Mouse (Mus musculus): Measurements from ENCODE around the gene Hoxa11. TPM values are rescaled to one million over a fixed set of nuclear protein-coding genes. Genes with fewer than 3 reads are reported as not detected.

Gene Hoxa11
- polyA plus RNA-seq, 1 experiment from 2014 or later = not detected

DNA sequence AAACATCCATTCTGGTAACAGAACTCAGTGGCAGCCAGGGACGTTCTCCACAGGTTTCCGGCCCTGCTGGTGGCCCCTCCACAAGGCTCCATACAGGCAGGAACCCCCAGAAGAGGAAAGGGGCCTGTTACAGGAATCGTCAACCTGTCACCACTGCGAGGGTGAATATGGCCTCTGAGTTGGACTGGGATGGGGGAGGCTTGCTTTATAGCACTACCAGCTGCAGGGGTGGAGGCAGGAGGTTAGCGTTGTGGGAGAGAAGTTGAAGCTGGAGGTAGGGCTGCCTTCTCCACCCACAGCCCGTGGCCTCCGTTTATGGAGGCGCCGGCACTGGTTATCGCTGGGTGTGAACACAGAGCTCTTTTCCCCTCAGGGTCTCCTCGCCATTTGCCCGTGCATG, 35.5 kb upstream of the Hoxa11 start:
- no peak for ATAC-seq (ENCODE audit: low FRiP score, low TSS enrichment)
- H3K4me2 ChIP-seq (replicated peaks; ENCODE audit: low read depth) = no peak overlapping the region
- TF ChIP-seq CTCF (IDR thresholded peaks at IDR 0.05; ENCODE audit: low read depth) (no peak), EP300 (optimal IDR thresholded peaks at IDR 0.05) (no peak)
- no peak overlapping the region for H3K9ac ChIP-seq (ENCODE audit: low read length)
- H3K27ac ChIP-seq (replicated peaks) = no peak overlapping the region
- no peak overlapping the region for H3K4me3 ChIP-seq (ENCODE audit: low read depth, low read length)
- 61% methylated on average over 12 of the region's 12 CpGs for WGBS
- H3K4me1 ChIP-seq (replicated peaks; ENCODE audit: control insufficient read depth, insufficient read depth) = no peaks in the 10 kb centered on the region
- peaks cover 7% of the 10 kb centered on the region; the same call in 1 of the 2 replicates for H3K27me3 ChIP-seq (ENCODE audit: control insufficient read depth, insufficient read depth, low read length)
- H3K9me3 ChIP-seq (ENCODE audit: control insufficient read depth, low read length) = no peaks in the 10 kb centered on the region
- DNase-seq (ENCODE audit: low spot score) = no peak
- H3K36me3 ChIP-seq (ENCODE audit: control insufficient read depth, insufficient read depth, low read length) = no peaks in the 10 kb centered on the region

DNA sequence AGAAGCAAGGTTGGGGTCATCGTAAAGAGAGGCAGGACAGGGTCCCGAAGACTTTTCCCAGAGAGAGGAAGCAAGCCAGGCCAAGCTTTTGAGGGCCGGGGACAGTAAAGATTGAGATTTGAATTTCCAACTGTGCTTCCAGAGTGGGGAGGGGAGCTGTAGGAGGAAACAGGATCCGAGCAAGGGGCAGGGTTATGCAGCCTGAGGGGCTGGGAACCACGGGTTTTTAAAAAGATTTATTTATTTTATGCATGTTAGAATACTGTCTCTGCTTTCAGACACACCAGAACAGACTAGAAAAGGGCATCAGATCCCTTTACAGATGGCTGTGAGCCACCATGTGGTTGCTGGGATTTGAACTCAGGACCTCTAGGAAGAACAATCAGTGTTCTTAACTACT, 31.3 kb upstream of the Hoxa11 start:
- no peak for DNase-seq (ENCODE audit: low spot score)
- Histone ChIP-seq H3K4me2 (replicated peaks; ENCODE audit: low read depth) (no peak overlapping the region), H3K27me3 (ENCODE audit: control insufficient read depth, insufficient read depth, low read length) (peaks cover 24% of the 10 kb centered on the region), H3K36me3 (ENCODE audit: control insufficient read depth, insufficient read depth, low read length) (no peaks in the 10 kb centered on the region), H3K4me1 (replicated peaks; ENCODE audit: control insufficient read depth, insufficient read depth) (no peaks in the 10 kb centered on the region), H3K27ac (replicated peaks) (no peak overlapping the region), H3K9me3 (ENCODE audit: control insufficient read depth, low read length) (no peaks in the 10 kb centered on the region), H3K4me3 (ENCODE audit: low read depth, low read length) (no peak overlapping the region), H3K9ac (ENCODE audit: low read length) (no peak overlapping the region)
- WGBS = 14% methylated on average over 5 of the region's 5 CpGs
- TF ChIP-seq CTCF (IDR thresholded peaks at IDR 0.05; ENCODE audit: low read depth) (no peak), EP300 (optimal IDR thresholded peaks at IDR 0.05) (no peak)
- no peak for ATAC-seq (ENCODE audit: low FRiP score, low TSS enrichment)

DNA sequence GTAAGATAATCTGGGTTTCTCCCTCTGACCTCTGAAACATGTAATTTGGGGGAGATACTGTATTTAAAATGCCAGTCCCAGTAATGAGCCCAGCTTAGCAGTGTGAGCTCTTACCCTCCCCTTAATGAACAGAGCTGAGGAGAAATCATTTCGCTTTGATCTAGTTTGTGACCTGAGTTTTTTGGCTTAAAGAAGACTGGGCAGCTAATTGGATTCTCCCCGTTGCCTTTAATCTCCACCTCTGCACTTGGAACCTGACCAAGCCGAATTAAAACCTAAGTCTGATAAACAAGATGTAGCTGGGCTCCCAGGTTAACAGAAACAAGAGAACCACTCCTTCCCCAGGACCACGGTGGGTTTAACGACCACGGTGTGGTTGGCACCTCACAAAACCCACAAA, 30.8 kb upstream of the Hoxa11 start:
- Histone ChIP-seq H3K4me2 (replicated peaks; ENCODE audit: low read depth) (no peak overlapping the region), H3K27me3 (ENCODE audit: control insufficient read depth, insufficient read depth, low read length) (peaks cover 27% of the 10 kb centered on the region), H3K4me3 (ENCODE audit: low read depth, low read length) (no peak overlapping the region), H3K9ac (ENCODE audit: low read length) (no peak overlapping the region), H3K9me3 (ENCODE audit: control insufficient read depth, low read length) (no peaks in the 10 kb centered on the region), H3K4me1 (replicated peaks; ENCODE audit: control insufficient read depth, insufficient read depth) (no peaks in the 10 kb centered on the region), H3K36me3 (ENCODE audit: control insufficient read depth, insufficient read depth, low read length) (no peaks in the 10 kb centered on the region), H3K27ac (replicated peaks) (no peak overlapping the region)
- DNase-seq (ENCODE audit: low spot score) (no peak), ATAC-seq (ENCODE audit: low FRiP score, low TSS enrichment) (no peak)
- WGBS = 2% methylated on average over 6 of the region's 6 CpGs
- no peak for TF ChIP-seq CTCF (IDR thresholded peaks at IDR 0.05; ENCODE audit: low read depth)
- no peak for TF ChIP-seq EP300 (optimal IDR thresholded peaks at IDR 0.05)

DNA sequence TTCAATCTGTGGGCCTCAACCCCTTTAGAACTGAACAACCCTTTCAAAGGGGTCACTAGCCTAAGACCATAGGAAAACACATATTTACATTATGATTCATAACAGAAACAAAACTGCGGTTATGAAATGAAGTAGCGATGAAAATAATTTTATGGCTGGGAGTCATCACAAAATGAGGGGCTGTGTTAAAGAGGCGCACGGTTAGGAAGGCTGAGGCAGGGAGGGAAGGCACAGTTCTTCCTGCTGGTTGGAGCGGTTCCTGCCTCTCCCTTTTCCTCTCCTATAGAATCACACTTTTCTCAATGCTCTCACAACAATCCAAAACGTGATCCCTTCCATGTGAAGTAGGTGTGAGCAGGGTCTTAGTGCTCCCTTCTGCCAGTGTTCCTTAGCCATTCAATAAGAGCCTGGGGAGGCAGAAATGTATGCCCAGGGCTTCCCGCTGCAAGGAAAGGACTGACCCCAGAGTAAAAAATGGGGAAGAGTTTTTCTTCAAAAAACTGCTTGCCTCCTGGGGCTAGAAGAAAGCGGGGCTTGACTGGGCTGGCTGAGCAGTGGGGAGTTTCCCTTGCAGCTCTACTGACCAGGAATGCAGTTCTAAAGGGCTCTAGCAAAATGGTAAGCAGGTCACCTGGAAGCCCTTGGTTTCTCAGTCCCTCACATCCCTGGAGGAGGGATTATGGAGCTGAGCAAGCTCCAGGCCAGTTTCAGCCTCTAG, 30.1 kb upstream of the Hoxa11 start:
- no peak overlapping the region for H3K4me3 ChIP-seq (ENCODE audit: low read depth, low read length)
- H3K27me3 ChIP-seq (ENCODE audit: control insufficient read depth, insufficient read depth, low read length) = peaks cover 29% of the 10 kb centered on the region
- no peaks in the 10 kb centered on the region for H3K36me3 ChIP-seq (ENCODE audit: control insufficient read depth, insufficient read depth, low read length)
- no peak for TF ChIP-seq EP300 (optimal IDR thresholded peaks at IDR 0.05)
- TF ChIP-seq CTCF (IDR thresholded peaks at IDR 0.05; ENCODE audit: low read depth) = no peak
- no peak overlapping the region for H3K9ac ChIP-seq (ENCODE audit: low read length)
- H3K4me1 ChIP-seq (replicated peaks; ENCODE audit: control insufficient read depth, insufficient read depth) = no peaks in the 10 kb centered on the region
- H3K4me2 ChIP-seq (replicated peaks; ENCODE audit: low read depth) = no peak overlapping the region
- no peak for ATAC-seq (ENCODE audit: low FRiP score, low TSS enrichment)
- 10% methylated on average over 8 of the region's 8 CpGs for WGBS
- H3K9me3 ChIP-seq (ENCODE audit: control insufficient read depth, low read length) = no peaks in the 10 kb centered on the region
- no peak overlapping the region for H3K27ac ChIP-seq (replicated peaks)
- DNase-seq (ENCODE audit: low spot score) = no peak

DNA sequence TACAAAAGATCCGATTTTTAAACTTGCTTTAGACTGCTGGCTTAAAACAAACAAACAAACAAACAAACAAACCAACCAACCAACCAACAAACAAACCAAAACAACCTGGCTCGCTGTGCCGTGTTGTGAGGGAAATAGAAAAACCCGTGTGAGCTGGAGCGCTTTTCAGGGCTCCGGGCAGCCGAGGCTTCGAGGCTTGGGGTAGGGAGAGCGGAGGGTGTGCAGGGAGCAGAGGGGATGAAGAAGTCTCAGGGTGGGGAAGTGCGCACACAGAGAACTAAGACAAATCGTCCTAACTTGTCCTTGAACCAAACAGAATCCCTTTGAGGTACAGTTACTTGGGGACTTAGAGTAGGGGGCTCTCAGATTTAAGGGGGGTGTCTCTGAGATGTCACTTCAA, 29.0 kb upstream of the Hoxa11 start:
- ATAC-seq (ENCODE audit: low FRiP score, low TSS enrichment) = no peak
- Histone ChIP-seq H3K27ac (replicated peaks) (no peak overlapping the region), H3K4me3 (ENCODE audit: low read depth, low read length) (no peak overlapping the region), H3K36me3 (ENCODE audit: control insufficient read depth, insufficient read depth, low read length) (no peaks in the 10 kb centered on the region), H3K9me3 (ENCODE audit: control insufficient read depth, low read length) (no peaks in the 10 kb centered on the region), H3K4me1 (replicated peaks; ENCODE audit: control insufficient read depth, insufficient read depth) (no peaks in the 10 kb centered on the region), H3K27me3 (ENCODE audit: control insufficient read depth, insufficient read depth, low read length) (peaks cover 39% of the 10 kb centered on the region), H3K4me2 (replicated peaks; ENCODE audit: low read depth) (no peak overlapping the region), H3K9ac (ENCODE audit: low read length) (no peak overlapping the region)
- no peak for DNase-seq (ENCODE audit: low spot score)
- TF ChIP-seq EP300 (optimal IDR thresholded peaks at IDR 0.05) (no peak), CTCF (IDR thresholded peaks at IDR 0.05; ENCODE audit: low read depth) (no peak)
- WGBS = 6% methylated on average over 11 of the region's 11 CpGs

DNA sequence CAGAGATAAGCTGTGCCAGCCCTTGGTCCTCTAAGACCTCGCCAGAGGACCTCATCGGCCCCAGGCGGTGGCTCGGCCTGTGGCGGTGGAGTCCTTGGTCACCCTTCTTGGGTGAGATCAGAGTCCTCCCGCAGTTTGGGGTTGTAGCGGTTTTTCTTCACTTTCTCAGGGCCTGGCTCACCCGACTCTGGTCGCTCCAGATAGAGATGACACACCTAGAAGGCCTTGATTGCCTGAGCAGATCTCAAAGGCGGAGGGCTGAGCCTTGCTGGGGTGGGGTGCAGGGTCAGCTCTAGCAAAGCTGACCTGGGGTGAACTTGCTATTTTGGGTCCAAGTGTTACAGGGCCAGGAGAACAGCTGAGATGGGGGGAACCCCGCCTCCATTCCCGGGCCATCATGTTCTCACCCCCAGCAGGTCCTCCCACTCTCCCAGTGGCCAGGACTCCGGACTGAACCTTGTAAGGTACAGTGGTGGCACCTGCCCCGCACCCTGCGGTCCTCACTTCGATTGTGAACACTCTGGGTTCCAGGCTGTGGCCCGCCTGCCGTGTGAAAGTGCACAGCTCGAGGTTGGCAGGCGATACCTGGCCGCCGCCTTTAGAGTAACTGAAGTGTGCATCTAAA, 28.2 kb upstream of the Hoxa11 start:
- H3K9me3 ChIP-seq (ENCODE audit: control insufficient read depth, low read length) = no peaks in the 10 kb centered on the region
- TF ChIP-seq CTCF (IDR thresholded peaks at IDR 0.05; ENCODE audit: low read depth) = no peak
- no peak for TF ChIP-seq EP300 (optimal IDR thresholded peaks at IDR 0.05)
- H3K27ac ChIP-seq (replicated peaks) = no peak overlapping the region
- WGBS = 5% methylated on average over 22 of the region's 22 CpGs
- H3K4me1 ChIP-seq (replicated peaks; ENCODE audit: control insufficient read depth, insufficient read depth) = no peaks in the 10 kb centered on the region
- no peaks in the 10 kb centered on the region for H3K36me3 ChIP-seq (ENCODE audit: control insufficient read depth, insufficient read depth, low read length)
- DNase-seq (ENCODE audit: low spot score) (no peak), ATAC-seq (ENCODE audit: low FRiP score, low TSS enrichment) (no peak)
- H3K4me2 ChIP-seq (replicated peaks; ENCODE audit: low read depth) = no peak overlapping the region
- no peak overlapping the region for H3K9ac ChIP-seq (ENCODE audit: low read length)
- no peak overlapping the region for H3K4me3 ChIP-seq (ENCODE audit: low read depth, low read length)
- H3K27me3 ChIP-seq (ENCODE audit: control insufficient read depth, insufficient read depth, low read length) = peaks cover 42% of the 10 kb centered on the region
